ENCODE assay signal across 8 mouse cellular contexts in the genomic region with DNA sequence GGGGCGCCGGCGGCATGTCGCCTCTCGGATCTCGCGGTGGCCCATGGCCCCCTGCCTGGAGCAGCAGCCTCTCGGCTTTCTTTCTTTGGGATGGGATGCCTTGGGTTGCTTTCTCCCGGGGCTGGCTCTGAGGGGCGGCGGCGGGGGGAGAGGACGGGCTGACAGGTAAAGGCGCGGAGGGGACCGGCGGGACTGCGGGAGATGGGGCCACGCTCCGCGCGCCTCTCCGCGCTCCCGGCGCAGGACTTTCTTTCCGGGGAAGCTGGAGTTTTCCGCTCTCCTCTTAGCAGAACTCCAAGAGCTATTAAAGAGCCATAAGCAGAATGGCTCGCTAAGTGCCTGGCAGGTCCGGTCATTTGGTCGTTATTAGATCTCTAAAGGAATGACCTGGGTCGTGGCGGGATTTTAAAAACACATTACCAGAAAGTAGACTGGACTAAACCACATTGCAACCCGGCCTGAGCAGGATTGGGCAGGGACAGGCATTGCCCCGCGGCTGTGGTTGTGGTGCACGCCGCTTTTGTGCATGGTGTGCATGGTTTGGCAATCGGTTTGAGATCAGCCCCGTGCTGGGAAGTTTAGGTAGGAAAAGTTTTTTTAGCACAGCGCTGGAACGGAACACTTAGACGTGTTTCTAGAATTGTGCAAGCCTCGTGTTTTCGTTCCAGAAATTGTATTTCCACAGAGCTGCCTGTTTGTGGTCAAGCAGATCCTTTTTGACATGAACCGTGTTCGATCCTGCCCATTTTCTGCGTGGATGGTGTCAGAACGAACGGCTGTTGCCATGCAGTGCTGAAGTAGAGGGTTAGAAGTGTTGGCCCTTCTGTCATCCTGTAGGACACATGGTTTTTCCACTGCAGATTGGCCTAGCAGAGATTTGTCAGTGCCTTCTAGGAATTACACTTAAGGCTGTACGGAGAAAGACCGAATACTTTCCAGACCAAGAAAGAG. TPM values are rescaled to one million over a fixed set of nuclear protein-coding genes. Genes with fewer than 3 reads are reported as not detected.
DNase-seq lines count a peak whose midpoint lies in the region; ATAC-seq and TF ChIP-seq lines count a peak whose summit lies in the region.

No protein-coding gene starts in this region.

- H3K4me2 ChIP-seq in CH12.LX (ENCODE audit: insufficient read depth, low read depth, poor library complexity, severe bottlenecking) = peak overlapping the region; percentile 88
- H3K4me2 ChIP-seq in embryonic facial prominence, embryonic 13.5 days = peak overlapping the region; percentile 77
- H3K4me2 ChIP-seq in heart, embryonic 11.5 days = peak overlapping the region; percentile 87
- H3K4me2 ChIP-seq in kidney, postnatal 0 days (ENCODE audit: low read length) = peak overlapping the region; percentile 70
- peak overlapping the region; percentile 93 for H3K4me2 ChIP-seq in liver, embryonic 14.5 days (ENCODE audit: low read depth)

- in situ Hi-C loops in CH12.LX (cut with MboI; ENCODE audit: low pct_ligation_motif_present, low pct_unique_long_range_greater_than_20kb, low sequenced_read_pairs) = no loop called here

- no peaks in the 10 kb centered on the region for H3K9me3 ChIP-seq in CH12.LX (replicated peaks; ENCODE audit: low read length)
- H3K9me3 ChIP-seq in embryonic facial prominence, embryonic 13.5 days = no peaks in the 10 kb centered on the region
- H3K9me3 ChIP-seq in heart, embryonic 11.5 days (replicated peaks; ENCODE audit: control insufficient read depth, low read length) = no peaks in the 10 kb centered on the region
- H3K9me3 ChIP-seq in kidney, postnatal 0 days (replicated peaks; ENCODE audit: low read length) = no peaks in the 10 kb centered on the region
- H3K9me3 ChIP-seq in liver, embryonic 14.5 days (ENCODE audit: control insufficient read depth, low read length) = no peaks in the 10 kb centered on the region

- TF ChIP-seq POLR2A in CH12.LX (IDR thresholded peaks at IDR 0.05; ENCODE audit: low read depth, low read length) = no peak

- H3K4me3 ChIP-seq in CH12.LX (replicated peaks in 1 of 3; ENCODE audit: low read depth in 2 of 3, low read length in 2 of 3, poor library complexity in 1 of 3) = peak overlapping the region; percentile 69 to 74 (median 73)
- peak overlapping the region; percentile 85 for H3K4me3 ChIP-seq in embryonic facial prominence, embryonic 13.5 days
- peak overlapping the region; percentile 91 for H3K4me3 ChIP-seq in heart, embryonic 11.5 days (ENCODE audit: low read depth, low read length)
- H3K4me3 ChIP-seq in kidney, postnatal 0 days (replicated peaks; ENCODE audit: low read depth, low read length) = peak overlapping the region; percentile 65
- H3K4me3 ChIP-seq in liver, embryonic 14.5 days (ENCODE audit: insufficient read depth in 1 of 2, low read depth in 2 of 2, low read length in 2 of 2) = peak overlapping the region; percentile 76 to 82

- TF ChIP-seq CTCF in CH12.LX (conservative IDR thresholded peaks at IDR 0.05 in 1 of 2, IDR thresholded peaks at IDR 0.05 in 1 of 2; ENCODE audit: low read depth in 2 of 2, low read length in 2 of 2) = no peak
- no peak for TF ChIP-seq CTCF in kidney, postnatal 0 days (IDR thresholded peaks at IDR 0.05; ENCODE audit: low read depth)
- no peak for TF ChIP-seq CTCF in liver, embryonic 14.5 days (IDR thresholded peaks at IDR 0.05; ENCODE audit: low read depth)

- peak; percentile 50; the same call in 1 of the 2 replicates for ATAC-seq in embryonic facial prominence, embryonic 13.5 days (ENCODE audit: insufficient number of reproducible peaks, insufficient read depth, low FRiP score, low TSS enrichment, low read depth)
- peak; percentile 42; the same call in 1 of the 2 replicates for ATAC-seq in heart, embryonic 11.5 days (replicated peaks; ENCODE audit: insufficient number of reproducible peaks, low FRiP score, low TSS enrichment)
- ATAC-seq in kidney, postnatal 0 days (replicated peaks; ENCODE audit: low FRiP score, low read depth) = peak; percentile 48
- ATAC-seq in liver, embryonic 14.5 days (ENCODE audit: insufficient read depth) = peak; percentile 48

- WGBS in embryonic facial prominence, embryonic 13.5 days = 1% methylated on average over 52 of the region's 52 CpGs
- 2% methylated on average over 52 of the region's 52 CpGs for WGBS in heart, embryonic 11.5 days (ENCODE audit: insufficient replicate concordance)
- under 1% methylated on average over 50 of the region's 52 CpGs for WGBS in kidney, postnatal 0 days
- 2% methylated on average over 52 of the region's 52 CpGs for WGBS in liver, embryonic 14.5 days (ENCODE audit: insufficient replicate concordance)

- dilution Hi-C loops in CH12.LX (cut with MboI; ENCODE audit: extremely low pct_ligation_motif_present, extremely low pct_unique_long_range_greater_than_20kb, low sequenced_read_pairs) = no loop called here

- peaks cover 5 to 22% of the 10 kb centered on the region in 2 experiments for H3K4me1 ChIP-seq in CH12.LX (ENCODE audit: control insufficient read depth in 1 of 2, insufficient read depth in 2 of 2)
- peaks cover 20% of the 10 kb centered on the region for H3K4me1 ChIP-seq in embryonic facial prominence, embryonic 13.5 days
- peaks cover 22% of the 10 kb centered on the region for H3K4me1 ChIP-seq in heart, embryonic 11.5 days (ENCODE audit: control insufficient read depth, insufficient read depth, low read length)
- peaks cover 14% of the 10 kb centered on the region for H3K4me1 ChIP-seq in kidney, postnatal 0 days (replicated peaks; ENCODE audit: insufficient read depth, low read length)
- peaks cover 5 to 14% of the 10 kb centered on the region in 2 experiments for H3K4me1 ChIP-seq in liver, embryonic 14.5 days (replicated peaks; ENCODE audit: control insufficient read depth in 2 of 2, insufficient read depth in 2 of 2, low read length in 1 of 2)

- peak overlapping the region; percentile 99 for H3K9ac ChIP-seq in CH12.LX (ENCODE audit: insufficient read depth, low read depth)
- H3K9ac ChIP-seq in embryonic facial prominence, embryonic 13.5 days = peak overlapping the region; percentile 93
- peak overlapping the region; percentile 93 for H3K9ac ChIP-seq in heart, embryonic 11.5 days (ENCODE audit: low read depth, low read length)
- peak overlapping the region; percentile 79 for H3K9ac ChIP-seq in kidney, postnatal 0 days (ENCODE audit: low read depth, low read length)
- peak overlapping the region; percentile 89 for H3K9ac ChIP-seq in liver, embryonic 14.5 days (replicated peaks)

- peaks cover 0 to 2% of the 10 kb centered on the region in 2 experiments for H3K36me3 ChIP-seq in CH12.LX (replicated peaks in 1 of 2; ENCODE audit: control insufficient read depth in 1 of 2, insufficient read depth in 1 of 2, low read length in 1 of 2)
- no peaks in the 10 kb centered on the region for H3K36me3 ChIP-seq in embryonic facial prominence, embryonic 13.5 days
- no peaks in the 10 kb centered on the region for H3K36me3 ChIP-seq in heart, embryonic 11.5 days (ENCODE audit: control insufficient read depth, insufficient read depth, low read length)
- H3K36me3 ChIP-seq in kidney, postnatal 0 days (ENCODE audit: insufficient read depth, low read length) = no peaks in the 10 kb centered on the region
- no peaks in the 10 kb centered on the region for H3K36me3 ChIP-seq in liver, embryonic 14.5 days (replicated peaks; ENCODE audit: control insufficient read depth, insufficient read depth, low read depth)

- no peaks in the 10 kb centered on the region for H3K27me3 ChIP-seq in CH12.LX (replicated peaks)
- no peaks in the 10 kb centered on the region for H3K27me3 ChIP-seq in embryonic facial prominence, embryonic 13.5 days
- H3K27me3 ChIP-seq in heart, embryonic 11.5 days (ENCODE audit: control insufficient read depth, insufficient read depth, low read length) = no peaks in the 10 kb centered on the region
- H3K27me3 ChIP-seq in kidney, postnatal 0 days (ENCODE audit: insufficient read depth, low read length) = no peaks in the 10 kb centered on the region
- no peaks in the 10 kb centered on the region for H3K27me3 ChIP-seq in liver, embryonic 14.5 days (ENCODE audit: control insufficient read depth, insufficient read depth, low read length)

- 0 out of 2 replicates have a peak, but pooled peaks cover 3% of the 10 kb centered on the region for H3K79me2 ChIP-seq in CH12.LX (replicated peaks; ENCODE audit: control insufficient read depth, extremely low read depth, insufficient read depth, poor library complexity, severe bottlenecking)

- no peak overlapping the region for H3K27ac ChIP-seq in CH12.LX (ENCODE audit: insufficient read depth, low read depth)
- peak overlapping the region; percentile 91 for H3K27ac ChIP-seq in embryonic facial prominence, embryonic 13.5 days
- H3K27ac ChIP-seq in heart, embryonic 11.5 days (ENCODE audit: low read depth, low read length) = peak overlapping the region; percentile 93
- H3K27ac ChIP-seq in kidney, postnatal 0 days = peak overlapping the region; percentile 84
- H3K27ac ChIP-seq in liver, embryonic 14.5 days = peak overlapping the region; percentile 73

- no peak for TF ChIP-seq RAD21 in CH12.LX (IDR thresholded peaks at IDR 0.05; ENCODE audit: low read depth, low read length)

- no peak for TF ChIP-seq EP300 in CH12.LX (IDR thresholded peaks at IDR 0.05; ENCODE audit: low read length)
- TF ChIP-seq EP300 in liver, embryonic 14.5 days (IDR thresholded peaks at IDR 0.05; ENCODE audit: low read depth) = no peak

- DNase-seq in CH12.LX (ENCODE audit: extremely low read depth) = peak; percentile 25
- peak; percentile 80 for DNase-seq in adrenal gland, adult 2 months
- peak; percentile 69 for DNase-seq in kidney, postnatal 0 days (ENCODE audit: low spot score)
- no peak for DNase-seq in liver, embryonic 14.5 days (ENCODE audit: low read depth in 3 of 3, low spot score in 3 of 3)
- peak; percentile 3 to 14 for DNase-seq in natural killer cell, adult 2 months (ENCODE audit: low spot score in 2 of 2)
- DNase-seq in thymus, postnatal 14 days = peak; percentile 48

TF ChIP-seq in CH12.LX, 34 proteins besides CTCF, POLR2A, EP300 and RAD21:
- TF ChIP-seq MXI1 (IDR thresholded peaks at IDR 0.05; ENCODE audit: low read depth, low read length) (peak; percentile 65; the same call in 1 of the 2 replicates), NELFE (IDR thresholded peaks at IDR 0.05; ENCODE audit: low read depth, low read length) (no peak), MAX (IDR thresholded peaks at IDR 0.05; ENCODE audit: low read length) (0 out of 2 replicates have a peak, but pooled peaks have one; percentile 24), SIN3A (IDR thresholded peaks at IDR 0.05; ENCODE audit: low read length) (peak; percentile 12)

RNA-seq across cellular contexts. Expression of gene Arl15, which starts 0.7 kb away (rescaled TPM):
- total RNA-seq in CH12.LX (2012; rRNA removed) (2.2 and 2.5 TPM in 2 replicates), CH12.LX (2014; rRNA removed) (5.0 and 5.2 TPM in 2 replicates)
- polyA plus RNA-seq in CH12.LX (2012; ENCODE audit: insufficient read length, low read depth) = 4.2 and 4.8 TPM in 2 replicates
- 10 to 100 TPM; 27.2 to 40.7 TPM for total RNA-seq in adrenal gland, adult 2 months (2021)
- 2.2 and 4.8 TPM in 2 replicates for polyA plus RNA-seq in adrenal gland, adult 2 months (2012; rRNA removed)
- polyA plus RNA-seq in embryonic facial prominence, embryonic 13.5 days (2015; fragmentation: Nextera tagmentation; extraction: Ambion mirVana) = 15.6 and 16.5 TPM in 2 replicates
- 9.4 and 10.1 TPM in 2 replicates for polyA plus RNA-seq in heart, embryonic 11.5 days (2014; fragmentation: Nextera tagmentation; extraction: Ambion mirVana)
- polyA plus RNA-seq in kidney, postnatal 0 days (2015; fragmentation: Nextera tagmentation; extraction: Ambion mirVana) = 10.8 and 12.6 TPM in 2 replicates
- polyA plus RNA-seq in liver, embryonic 14.5 days (2012; rRNA removed) = 1.9 and 2.0 TPM in 2 replicates
- 2.6 and 3.0 TPM in 2 replicates for polyA plus RNA-seq in liver, embryonic 14.5 days (2014; fragmentation: Nextera tagmentation; extraction: Ambion mirVana)

Comparison
In these comparisons a context has a peak if more than half of its experiments do, and no peak if none do; other contexts are left out.
1. DNase-seq: peak in CH12.LX (single experiment), adrenal gland, adult 2 months (single experiment), kidney, postnatal 0 days (single experiment), natural killer cell, adult 2 months (2 of 2) and thymus, postnatal 14 days (single experiment); none in liver, embryonic 14.5 days (0 of 3).
2. Peak in every context shown above with its lines, with median percentiles within 50 percentile points of each other: H3K4me2 ChIP-seq, H3K4me3 ChIP-seq, H3K9ac ChIP-seq and ATAC-seq.